Mouse (Mus musculus) liver, embryonic 14.5 days (tissue): ENCODE data around the gene Upk3b.

Experiments used
- CTCF ChIP-seq: IDR thresholded peaks from 2 replicates; pipeline ENCODE4 v1.5.1; 2016; ENCODE audit warnings: antibody characterized with exemption, low read depth, control low read depth
- EP300 ChIP-seq: IDR thresholded peaks from 2 replicates; pipeline ENCODE4 v1.6.1; 2016; ENCODE audit warnings: antibody characterized with exemption, low read depth

- no peak for TF ChIP-seq CTCF
- TF ChIP-seq EP300, result no peak
These were observed 56.1 kb downstream of the Upk3b start for GRCm38 (mm10) chr5:136094249-136095010.
